Comparison of ENCODE assay signal across 8 mouse cellular contexts in genomic region chr17:87108507-87109292, GRCm38 (mm10). TPM values are rescaled to one million over a fixed set of nuclear protein-coding genes. Genes with fewer than 3 reads are reported as not detected.
DNase-seq lines count a peak whose midpoint lies in the region; ATAC-seq and TF ChIP-seq lines count a peak whose summit lies in the region.

No protein-coding gene starts in this region.

- no peak for DNase-seq in heart, embryonic 10.5 days (ENCODE audit: low spot score)
- no peak for DNase-seq in heart, adult 9 months (ENCODE audit: low spot score in 2 of 2)
- no peak for DNase-seq in forebrain, postnatal 0 days
- DNase-seq in right cerebral cortex, postnatal 10 days (ENCODE audit: low spot score in 2 of 2): no peak
- DNase-seq in frontal cortex, postnatal 14 days (ENCODE audit: low spot score in 2 of 2): no peak
- DNase-seq in adrenal gland, adult 18-20 months (ENCODE audit: low spot score in 2 of 2): no peak

- H3K4me2 ChIP-seq in forebrain, postnatal 0 days (ENCODE audit: low read depth): peak overlapping the region; percentile 85
- H3K4me2 ChIP-seq in liver, embryonic 16.5 days (ENCODE audit: low read depth, low read length): peak overlapping the region; percentile 82

- H3K9me3 ChIP-seq in heart, embryonic 10.5 days: no peaks in the 10 kb centered on the region
- H3K9me3 ChIP-seq in E14TG2a.4 (ENCODE audit: low read length): no peaks in the 10 kb centered on the region
- H3K9me3 ChIP-seq in forebrain, postnatal 0 days (ENCODE audit: low read length): no peaks in the 10 kb centered on the region
- H3K9me3 ChIP-seq in liver, embryonic 16.5 days (replicated peaks; ENCODE audit: control insufficient read depth, low read length): no peaks in the 10 kb centered on the region

- no peak for TF ChIP-seq CTCF in E14TG2a.4 (conservative IDR thresholded peaks at IDR 0.05; ENCODE audit: low read length)
- TF ChIP-seq CTCF in forebrain, postnatal 0 days (IDR thresholded peaks at IDR 0.05; ENCODE audit: low read depth): no peak

- H3K36me3 ChIP-seq in heart, embryonic 10.5 days: no peaks in the 10 kb centered on the region
- H3K36me3 ChIP-seq in E14TG2a.4 (ENCODE audit: insufficient read depth, low read length): no peaks in the 10 kb centered on the region
- no peaks in the 10 kb centered on the region for H3K36me3 ChIP-seq in forebrain, postnatal 0 days (ENCODE audit: insufficient read depth)
- H3K36me3 ChIP-seq in liver, embryonic 16.5 days (ENCODE audit: control insufficient read depth, insufficient read depth): no peaks in the 10 kb centered on the region

- no peak for ATAC-seq in forebrain, postnatal 0 days
- no peak for ATAC-seq in liver, embryonic 16.5 days (ENCODE audit: low read depth)

- WGBS in heart, embryonic 10.5 days: 48% methylated on average over 13 of the region's 13 CpGs
- WGBS in forebrain, postnatal 0 days: 34% methylated on average over 13 of the region's 13 CpGs
- WGBS in liver, embryonic 16.5 days (ENCODE audit: insufficient replicate concordance): 40% methylated on average over 13 of the region's 13 CpGs

- H3K27ac ChIP-seq in heart, embryonic 10.5 days: peak overlapping the region; percentile 96; the same call in 1 of the 2 replicates
- peak overlapping the region; percentile 91; the same call in 1 of the 2 replicates for H3K27ac ChIP-seq in forebrain, postnatal 0 days (ENCODE audit: low read depth, low read length)
- no peak overlapping the region for H3K27ac ChIP-seq in liver, embryonic 16.5 days (ENCODE audit: low read length)

- peak overlapping the region; percentile 98 for H3K4me3 ChIP-seq in heart, embryonic 10.5 days
- H3K4me3 ChIP-seq in E14TG2a.4 (replicated peaks; ENCODE audit: low read length): peak overlapping the region; percentile 88
- H3K4me3 ChIP-seq in forebrain, postnatal 0 days (ENCODE audit: low read depth, low read length): peak overlapping the region; percentile 100
- H3K4me3 ChIP-seq in liver, embryonic 16.5 days (ENCODE audit: low read depth, low read length): peak overlapping the region; percentile 69

- peak overlapping the region; percentile 75 for H3K9ac ChIP-seq in forebrain, postnatal 0 days
- no peak overlapping the region for H3K9ac ChIP-seq in liver, embryonic 16.5 days (ENCODE audit: low read depth, low read length)

- H3K27me3 ChIP-seq in heart, embryonic 10.5 days (ENCODE audit: insufficient read depth, poor library complexity, severe bottlenecking): no peaks in the 10 kb centered on the region
- H3K27me3 ChIP-seq in E14TG2a.4 (ENCODE audit: insufficient read depth, low read length): peaks cover 23% of the 10 kb centered on the region
- no peaks in the 10 kb centered on the region for H3K27me3 ChIP-seq in forebrain, postnatal 0 days (ENCODE audit: insufficient read depth, low read length)
- H3K27me3 ChIP-seq in liver, embryonic 16.5 days (ENCODE audit: control insufficient read depth, insufficient read depth, low read depth, low read length): peaks cover 10% of the 10 kb centered on the region

- H3K4me1 ChIP-seq in heart, embryonic 10.5 days: peaks cover 33% of the 10 kb centered on the region; the same call in 1 of the 2 replicates
- peaks cover 31% of the 10 kb centered on the region for H3K4me1 ChIP-seq in E14TG2a.4 (replicated peaks; ENCODE audit: low read depth, low read length)
- H3K4me1 ChIP-seq in forebrain, postnatal 0 days (ENCODE audit: insufficient read depth): peaks cover 11% of the 10 kb centered on the region
- H3K4me1 ChIP-seq in liver, embryonic 16.5 days (ENCODE audit: control insufficient read depth, low read depth, low read length): peaks cover 12% of the 10 kb centered on the region

RNA-seq across cellular contexts. Expression of gene Socs5, which starts 1.2 kb away (rescaled TPM):
- 9.4 and 11.0 TPM in 2 replicates for polyA plus RNA-seq in heart, embryonic 10.5 days (2016; fragmentation: Nextera tagmentation; extraction: Ambion mirVana)
- 17.0 and 20.2 TPM in 2 replicates for total RNA-seq in forebrain, postnatal 0 days (2014; rRNA removed)
- polyA plus RNA-seq in forebrain, postnatal 0 days (2015; fragmentation: Nextera tagmentation; extraction: Ambion mirVana): 9.0 and 11.8 TPM in 2 replicates
- 1.5 and 1.9 TPM in 2 replicates for polyA plus RNA-seq in liver, embryonic 16.5 days (2015; fragmentation: Nextera tagmentation; extraction: Ambion mirVana)
- total RNA-seq in adrenal gland, adult 18-20 months (2021): 10 to 100 TPM; 71.3 to 76.9 TPM
